Mouse (Mus musculus): ENCODE results near the gene Pik3r2.

DNA sequence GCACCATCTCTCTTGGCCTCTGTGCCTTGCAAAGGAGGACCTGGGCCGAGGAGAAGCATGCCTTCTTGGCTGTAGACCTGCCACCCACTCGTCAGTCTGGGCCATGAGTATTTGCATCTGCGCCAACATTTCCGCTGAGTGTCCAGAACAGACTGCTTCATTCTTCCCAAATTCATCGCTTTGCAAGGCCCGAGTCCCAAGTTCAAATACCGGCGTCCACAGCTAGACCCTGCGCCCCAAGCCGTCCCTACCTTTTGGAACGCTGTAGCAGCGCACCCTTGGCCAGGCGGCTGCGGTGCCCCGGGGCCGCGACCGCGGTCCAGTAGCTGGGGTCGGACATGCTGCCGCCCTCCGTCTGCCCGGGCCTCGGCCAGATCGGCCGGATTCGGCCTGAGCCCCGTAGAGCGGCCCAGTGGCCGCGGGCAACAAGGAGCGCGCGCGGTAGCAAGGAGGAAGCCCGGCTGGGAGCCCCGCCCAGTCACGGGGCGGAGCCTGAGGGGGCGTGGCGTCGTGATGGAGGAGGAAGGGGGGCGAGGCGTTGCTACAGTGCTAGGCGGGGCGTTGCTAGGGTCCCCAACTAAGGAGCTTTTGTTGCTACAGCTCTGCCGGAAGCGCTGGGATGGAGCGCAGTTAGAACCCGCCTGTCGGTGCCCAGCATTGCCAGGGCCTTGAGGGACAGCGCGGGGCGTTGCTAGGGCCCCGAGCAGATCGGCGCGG lies 15.6 kb upstream of the Pik3r2 start:
- TF ChIP-seq GATA1 (IDR thresholded peaks at IDR 0.05; ENCODE audit: borderline replicate concordance, low read length) (no peak), FLI1 (IDR thresholded peaks at IDR 0.05; ENCODE audit: low read length) (no peak)
